Mouse (Mus musculus) urinary bladder, postnatal 0 days (tissue): ENCODE data around the gene Trim12c. TPM values are rescaled to one million over a fixed set of nuclear protein-coding genes. Genes with fewer than 3 reads are reported as not detected.

Experiments used
- polyA plus RNA-seq: library from polyadenylated mRNA; unstranded; fragments of >200 nt; fragmentation: Nextera tagmentation; extraction: Ambion mirVana; gene quantifications from 2 replicates; pipeline ENCODE4 v1.2.1, GENCODE M21; 2015

Trim12c gene
- 2.0 and 2.2 TPM in 2 replicates for polyA plus RNA-seq

DNA sequence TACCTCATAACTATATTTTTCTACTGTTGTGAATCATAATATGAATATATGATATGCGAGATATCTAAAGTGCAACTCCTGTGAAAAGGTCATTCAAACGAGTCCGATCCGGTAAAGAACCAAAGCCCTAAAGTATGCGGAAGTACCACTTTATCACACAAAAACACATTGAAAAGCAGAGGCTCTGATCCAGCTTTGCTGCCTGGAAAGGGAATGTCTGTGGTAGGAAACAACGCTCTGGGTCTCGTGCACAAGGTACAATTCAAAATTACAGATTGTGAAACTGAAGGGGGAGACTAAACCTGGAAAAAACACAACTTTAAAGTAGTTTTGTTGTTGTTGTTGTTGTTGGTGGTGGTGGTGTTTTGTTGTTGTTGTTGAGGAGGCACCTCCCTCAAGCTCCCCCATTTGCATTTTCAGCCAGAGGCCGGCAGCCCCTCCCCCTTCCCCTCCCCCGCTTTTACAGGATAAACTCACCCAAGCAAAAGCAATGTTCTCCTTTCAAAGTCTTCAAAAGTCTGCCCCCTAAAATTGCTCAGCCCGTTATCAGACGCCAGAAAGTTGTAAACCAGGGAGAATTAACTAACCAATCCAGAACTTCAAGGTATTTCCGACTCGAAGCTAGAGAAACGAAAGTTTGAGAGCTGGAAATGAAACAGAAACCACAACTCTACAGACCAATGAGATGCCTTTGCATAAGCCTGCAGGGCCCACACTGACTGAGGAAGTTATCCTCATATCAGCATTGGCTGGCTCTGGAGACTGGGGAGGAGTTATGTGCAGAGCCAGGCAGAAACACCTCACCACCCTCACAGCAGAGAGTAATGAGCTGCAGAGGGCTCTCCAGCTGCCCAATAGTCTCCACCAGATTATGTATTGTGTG is at the start of gene Trim12c:
Trim12c (minus strand) TSS at position 646 of the 883 bp plus-strand sequence.

DNA sequence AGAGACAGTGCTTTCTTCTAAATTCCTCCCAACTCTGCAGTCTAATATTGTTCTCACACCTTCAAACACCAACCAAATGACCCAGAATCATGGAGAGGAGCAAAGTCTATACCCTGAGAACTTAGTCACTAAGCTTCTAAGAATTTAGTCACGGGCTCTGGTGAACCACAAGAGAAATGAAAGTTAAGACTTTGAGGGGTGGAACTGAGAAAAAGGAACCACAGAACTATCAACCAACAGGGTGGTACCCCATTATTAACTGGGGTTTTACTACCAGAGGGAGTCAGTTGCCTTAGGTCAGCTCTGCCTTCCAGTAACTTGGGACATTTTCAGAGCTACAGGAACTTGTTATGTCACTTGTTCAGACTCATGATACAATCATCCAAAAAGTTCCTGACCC is 47.5 kb upstream of the Trim12c start, which contains the start of gene Trim30c:
Trim30c (minus strand) TSS at position 140 of the 400 bp plus-strand sequence.

DNA sequence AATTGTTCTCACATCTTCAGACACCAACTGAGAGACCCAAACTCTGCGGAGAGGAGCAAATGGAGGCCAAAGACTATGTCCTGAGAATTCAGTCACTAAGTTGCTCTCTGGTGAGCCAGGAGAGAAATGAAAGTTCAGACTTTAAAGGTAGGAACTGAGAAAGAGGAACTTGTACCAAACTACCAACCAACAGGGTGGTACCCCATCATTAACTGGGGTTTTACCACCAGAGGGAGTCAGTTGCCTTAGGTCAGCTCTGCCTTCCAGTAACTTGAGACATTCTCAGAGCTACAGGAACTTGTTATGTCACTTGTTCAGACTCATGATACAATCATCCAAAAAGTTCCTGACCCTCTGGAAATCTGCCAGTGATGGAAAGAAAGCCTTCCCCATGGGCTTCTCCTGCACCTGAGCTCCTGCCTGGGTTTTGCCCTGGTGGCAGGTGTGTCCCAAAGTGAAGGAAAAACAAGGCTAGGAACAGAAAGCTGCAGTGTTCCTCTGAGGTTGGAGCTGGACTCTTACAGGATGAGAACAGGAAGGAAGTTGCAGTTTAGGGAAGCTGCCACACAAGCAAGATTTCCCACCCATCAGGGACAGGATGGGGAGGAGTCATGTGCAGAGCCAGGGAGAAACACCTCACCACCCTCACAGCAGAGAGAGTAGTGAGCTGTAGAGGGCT is 16.7 kb upstream of the Trim12c start, which contains the start of gene Trim30b:
Trim30b (minus strand) TSS at position 149 of the 679 bp plus-strand sequence.

DNA sequence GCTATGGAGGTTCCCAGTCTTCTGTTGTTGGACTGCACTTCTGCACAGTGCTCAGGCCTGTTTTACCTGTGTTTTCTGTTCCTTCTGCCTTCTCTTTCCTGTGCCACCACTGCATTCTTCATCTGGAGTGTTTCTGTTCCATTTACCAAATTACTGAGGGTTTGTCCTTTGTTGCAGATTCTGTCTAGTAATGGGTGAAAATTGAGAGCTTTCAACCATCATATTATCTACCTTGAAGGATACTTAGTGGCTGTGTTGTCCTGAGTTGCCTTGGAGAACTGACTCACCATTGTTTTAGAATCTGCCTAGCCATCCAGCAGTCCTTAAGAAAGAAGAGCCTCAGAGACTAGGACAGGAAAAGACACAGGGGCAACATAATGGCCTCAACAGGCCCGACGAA is 24.0 kb downstream of the Trim12c start, which contains the start of gene Trim34b:
Trim34b (plus strand) TSS at position 301 of the 400 bp plus-strand sequence.

DNA sequence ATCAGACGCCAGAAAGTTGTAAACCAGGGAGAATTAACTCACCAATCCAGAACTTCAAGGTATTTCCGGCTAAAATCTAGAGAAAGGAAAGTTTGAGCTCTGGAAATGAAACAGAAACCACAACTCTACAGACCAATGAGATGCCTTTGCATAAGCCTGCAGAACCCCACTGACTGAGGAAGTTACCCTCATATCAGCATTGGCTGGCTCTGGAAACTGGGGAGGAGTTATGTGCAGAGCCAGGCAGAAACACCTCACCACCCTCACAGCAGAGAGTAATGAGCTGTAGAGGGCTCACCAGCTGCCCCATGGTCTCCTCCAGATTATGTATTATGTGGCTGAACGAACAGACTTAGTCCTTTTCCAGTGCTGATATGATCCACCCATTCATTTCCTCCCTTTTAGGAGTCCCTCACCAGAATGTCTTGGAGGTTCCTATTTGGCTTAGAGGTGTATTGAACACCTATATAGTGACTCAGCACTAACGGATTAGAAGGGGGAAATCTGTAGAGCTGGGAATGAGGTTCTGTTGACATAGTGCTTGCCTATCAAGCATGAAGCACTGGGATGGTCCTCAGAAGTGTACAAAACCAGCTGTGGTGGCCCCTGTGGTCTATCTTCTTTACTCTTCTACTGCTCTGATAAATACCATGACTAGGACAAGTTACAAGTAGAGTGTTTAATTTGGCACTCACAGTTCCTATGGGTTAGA is 37.6 kb downstream of the Trim12c start, which contains the start of gene Trim12a:
Trim12a (minus strand) TSS at position 98 of the 712 bp plus-strand sequence.

Other genes starting within 250 kb of the Trim12c start
- gene Olfr646, start 248.5 kb downstream of the Trim12c start, polyA plus RNA-seq, result not detected in 2 replicates
- gene Ubqln5, start 223.5 kb downstream of the Trim12c start, polyA plus RNA-seq, result not detected in 2 replicates
- not detected in 2 replicates for gene Olfr643, start 216.0 kb downstream of the Trim12c start, polyA plus RNA-seq
- not detected in 2 replicates for gene Ubqln3, start 210.1 kb downstream of the Trim12c start, polyA plus RNA-seq
- not detected in 2 replicates for gene Ubqlnl, start 202.8 kb downstream of the Trim12c start, polyA plus RNA-seq
- not detected in 2 replicates for gene Olfm5, start 188.5 kb downstream of the Trim12c start, polyA plus RNA-seq
- 0.05 and 0.07 TPM in 2 replicates for gene Olfr648, start 170.0 kb downstream of the Trim12c start, polyA plus RNA-seq
- not detected in 2 replicates for gene Olfr649, start 157.4 kb downstream of the Trim12c start, polyA plus RNA-seq
- 0.63 and 1.2 TPM in 2 replicates for gene Trim6, start 134.6 kb downstream of the Trim12c start, polyA plus RNA-seq
- gene Trim34a, start 108.9 kb downstream of the Trim12c start, polyA plus RNA-seq, result 2.3 and 2.7 TPM in 2 replicates
- 0.36 and 0.41 TPM in 2 replicates for gene Trim5, start 65.3 kb downstream of the Trim12c start, polyA plus RNA-seq
- gene Trim12a, start 37.9 kb downstream of the Trim12c start, polyA plus RNA-seq, result 5.6 and 6.2 TPM in 2 replicates
- gene Trim34b, start 23.9 kb downstream of the Trim12c start, polyA plus RNA-seq, result 0.11 and 0.29 TPM in 2 replicates
- 0.14 and 0.67 TPM in 2 replicates for gene Trim30b, start 16.5 kb upstream of the Trim12c start, polyA plus RNA-seq
- gene Trim30c, start 47.5 kb upstream of the Trim12c start, polyA plus RNA-seq, result 0.33 and 0.45 TPM in 2 replicates
- 2.1 and 3.0 TPM in 2 replicates for gene Trim30a, start 111.8 kb upstream of the Trim12c start, polyA plus RNA-seq
- 2.0 and 2.2 TPM in 2 replicates for gene Trim30d, start 154.5 kb upstream of the Trim12c start, polyA plus RNA-seq
- gene Olfr651, start 196.8 kb upstream of the Trim12c start, polyA plus RNA-seq, result not detected in 2 replicates
- gene Olfr652, start 207.5 kb upstream of the Trim12c start, polyA plus RNA-seq, result not detected in 2 replicates
- not detected in 2 replicates for gene Olfr653, start 224.0 kb upstream of the Trim12c start, polyA plus RNA-seq
- not detected in 2 replicates for gene Olfr654, start 233.7 kb upstream of the Trim12c start, polyA plus RNA-seq
- gene Olfr655, start 248.4 kb upstream of the Trim12c start, polyA plus RNA-seq, result not detected in 2 replicates